ENCODE assay signal across 18 mouse cellular contexts in genomic region chr12:24712396-24712795, GRCm38 (mm10). TPM values are rescaled to one million over a fixed set of nuclear protein-coding genes. Genes with fewer than 3 reads are reported as not detected.
A peak's percentile ranks its signal among the peaks of the same experiment; 100 is the strongest.
DNase-seq lines count a peak whose midpoint lies in the region; ATAC-seq and TF ChIP-seq lines count a peak whose summit lies in the region.
"Had no signal": no experiment of that assay in that cellular context is flagged by ENCODE, and none has a peak within 500 bp of the region (broad histone marks: within the 10 kb centered on the region; RNA-seq: fewer than 3 reads in every experiment).

No protein-coding gene starts in this region.

- peaks cover 10% of the 10 kb centered on the region; the same call in 1 of the 2 replicates for H3K36me3 ChIP-seq in forebrain, embryonic 11.5 days (ENCODE audit: control insufficient read depth, insufficient read depth, low read length)
- peaks cover 2% of the 10 kb centered on the region; the same call in 1 of the 2 replicates for H3K36me3 ChIP-seq in forebrain, embryonic 16.5 days (ENCODE audit: control insufficient read depth, insufficient read depth)
- H3K36me3 ChIP-seq in lung, embryonic 15.5 days: peaks cover 30% of the 10 kb centered on the region
- peaks cover 63% of the 10 kb centered on the region for H3K36me3 ChIP-seq in liver, embryonic 14.5 days (replicated peaks; ENCODE audit: control insufficient read depth, insufficient read depth, low read depth)

- H3K4me1 ChIP-seq in forebrain, embryonic 11.5 days (replicated peaks; ENCODE audit: control insufficient read depth, insufficient read depth, low read length): peaks cover 13% of the 10 kb centered on the region
- peaks cover 20% of the 10 kb centered on the region for H3K4me1 ChIP-seq in forebrain, embryonic 16.5 days (replicated peaks; ENCODE audit: control insufficient read depth, insufficient read depth, low read length)
- H3K4me1 ChIP-seq in lung, embryonic 15.5 days: peaks cover 34% of the 10 kb centered on the region
- H3K4me1 ChIP-seq in liver, embryonic 14.5 days (replicated peaks; ENCODE audit: control insufficient read depth in 2 of 2, insufficient read depth in 2 of 2, low read length in 1 of 2): peaks cover 35 to 47% of the 10 kb centered on the region in 2 experiments

- no peaks in the 10 kb centered on the region for H3K9me3 ChIP-seq in forebrain, embryonic 11.5 days (ENCODE audit: control insufficient read depth, low read length)
- no peaks in the 10 kb centered on the region for H3K9me3 ChIP-seq in forebrain, embryonic 16.5 days (ENCODE audit: control insufficient read depth, low read length)
- no peaks in the 10 kb centered on the region for H3K9me3 ChIP-seq in lung, embryonic 15.5 days
- H3K9me3 ChIP-seq in liver, embryonic 14.5 days (ENCODE audit: control insufficient read depth, low read length): no peaks in the 10 kb centered on the region
- H3K9me3 ChIP-seq: limb, embryonic 15.5 days had no signal

- H3K27ac ChIP-seq in forebrain, embryonic 11.5 days (ENCODE audit: low read depth, low read length): no peak overlapping the region
- H3K27ac ChIP-seq in forebrain, embryonic 16.5 days (ENCODE audit: low read length): no peak overlapping the region
- no peak overlapping the region for H3K27ac ChIP-seq in lung, embryonic 15.5 days
- peak overlapping the region; percentile 31 for H3K27ac ChIP-seq in liver, embryonic 14.5 days
- H3K27ac ChIP-seq: hindbrain, postnatal 0 days; kidney, postnatal 0 days; layer of hippocampus, adult 2 months; left cerebral cortex, adult 2 months; limb, embryonic 15.5 days; macrophage had no signal

- no peak for DNase-seq in forebrain, embryonic 11.5 days (ENCODE audit: low spot score)
- DNase-seq in lung, postnatal 14 days: no peak
- DNase-seq in R1 (ENCODE audit: low read depth, low spot score): peak; percentile 52
- DNase-seq in liver, embryonic 14.5 days (ENCODE audit: low read depth in 3 of 3, low spot score in 3 of 3): no peak
- no peak for DNase-seq in urinary bladder, postnatal 36 days (ENCODE audit: low spot score in 2 of 2)
- DNase-seq in embryo, embryonic 10.5 days (ENCODE audit: low spot score): no peak
- DNase-seq: adrenal gland, postnatal 36 days; cerebellum, adult 9-11 months; embryo, embryonic 11 days; right cerebral cortex, postnatal 14 days had no signal

- ATAC-seq in forebrain, embryonic 11.5 days (replicated peaks; ENCODE audit: low FRiP score): no peak
- ATAC-seq in forebrain, embryonic 16.5 days: no peak
- no peak for ATAC-seq in lung, embryonic 15.5 days (ENCODE audit: borderline replicate concordance, extremely low read depth, low FRiP score, low TSS enrichment)
- ATAC-seq in liver, embryonic 14.5 days (ENCODE audit: insufficient read depth): no peak
- ATAC-seq: hindbrain, postnatal 0 days had no signal

- TF ChIP-seq CTCF in liver, embryonic 14.5 days (IDR thresholded peaks at IDR 0.05; ENCODE audit: low read depth): no peak

- H3K9ac ChIP-seq in forebrain, embryonic 11.5 days (ENCODE audit: low read length): no peak overlapping the region
- H3K9ac ChIP-seq in forebrain, embryonic 16.5 days (replicated peaks; ENCODE audit: low read depth, low read length): no peak overlapping the region
- H3K9ac ChIP-seq in lung, embryonic 15.5 days: no peak overlapping the region
- H3K9ac ChIP-seq in liver, embryonic 14.5 days (replicated peaks): peak overlapping the region; percentile 36
- H3K9ac ChIP-seq: limb, embryonic 15.5 days had no signal

- H3K4me2 ChIP-seq in forebrain, embryonic 11.5 days (ENCODE audit: low read depth, low read length, severe bottlenecking): peak overlapping the region; percentile 25; the same call in 1 of the 2 replicates
- H3K4me2 ChIP-seq in forebrain, embryonic 16.5 days (ENCODE audit: low read length): no peak overlapping the region
- peak overlapping the region; percentile 17; the same call in 1 of the 2 replicates for H3K4me2 ChIP-seq in lung, embryonic 15.5 days
- H3K4me2 ChIP-seq in liver, embryonic 14.5 days (ENCODE audit: low read depth): peak overlapping the region; percentile 98
- H3K4me2 ChIP-seq: limb, embryonic 15.5 days had no signal

- no peaks in the 10 kb centered on the region for H3K27me3 ChIP-seq in forebrain, embryonic 11.5 days (ENCODE audit: control insufficient read depth, insufficient read depth, low read length)
- no peaks in the 10 kb centered on the region for H3K27me3 ChIP-seq in forebrain, embryonic 16.5 days (replicated peaks; ENCODE audit: control insufficient read depth, insufficient read depth, low read length)
- no peaks in the 10 kb centered on the region for H3K27me3 ChIP-seq in lung, embryonic 15.5 days
- H3K27me3 ChIP-seq in liver, embryonic 14.5 days (ENCODE audit: control insufficient read depth, insufficient read depth, low read length): no peaks in the 10 kb centered on the region
- H3K27me3 ChIP-seq: limb, embryonic 15.5 days had no signal

- no peak for TF ChIP-seq EP300 in liver, embryonic 14.5 days (IDR thresholded peaks at IDR 0.05; ENCODE audit: low read depth)

- WGBS in forebrain, embryonic 11.5 days: 89% methylated on average over 8 of the region's 8 CpGs
- 88% methylated on average over 8 of the region's 8 CpGs for WGBS in forebrain, embryonic 16.5 days
- WGBS in lung, embryonic 15.5 days: 53% methylated on average over 8 of the region's 8 CpGs
- WGBS in liver, embryonic 14.5 days (ENCODE audit: insufficient replicate concordance): 74% methylated on average over 8 of the region's 8 CpGs

- no peak overlapping the region for H3K4me3 ChIP-seq in forebrain, embryonic 11.5 days (ENCODE audit: low read depth, low read length)
- no peak overlapping the region for H3K4me3 ChIP-seq in forebrain, embryonic 16.5 days (replicated peaks; ENCODE audit: low read length)
- H3K4me3 ChIP-seq in lung, embryonic 15.5 days: no peak overlapping the region
- peak overlapping the region; percentile 15 to 80 for H3K4me3 ChIP-seq in liver, embryonic 14.5 days (ENCODE audit: insufficient read depth in 1 of 2, low read depth in 2 of 2, low read length in 2 of 2)
- H3K4me3 ChIP-seq: layer of hippocampus, adult 2 months; left cerebral cortex, adult 2 months; limb, embryonic 15.5 days had no signal

RNA-seq across cellular contexts. Expression of gene Rrm2, which starts 4.4 kb away (rescaled TPM):
- 635 and 669 TPM in 2 replicates for polyA plus RNA-seq in forebrain, embryonic 11.5 days (2014; fragmentation: Nextera tagmentation; extraction: Ambion mirVana)
- polyA plus RNA-seq in forebrain, embryonic 16.5 days (2015; fragmentation: Nextera tagmentation; extraction: Ambion mirVana): 138 and 169 TPM in 2 replicates
- polyA plus RNA-seq in lung, embryonic 15.5 days (2015; fragmentation: Nextera tagmentation; extraction: Ambion mirVana): 222 and 224 TPM in 2 replicates
- polyA plus RNA-seq in liver, embryonic 14.5 days (2012; rRNA removed): 87.7 and 139 TPM in 2 replicates
- 388 and 401 TPM in 2 replicates for polyA plus RNA-seq in liver, embryonic 14.5 days (2014; fragmentation: Nextera tagmentation; extraction: Ambion mirVana)

RNA-seq across cellular contexts. Expression of gene Cys1, which starts 30.8 kb away (rescaled TPM):
- 0.76 and 0.85 TPM in 2 replicates for polyA plus RNA-seq in forebrain, embryonic 11.5 days (2014; fragmentation: Nextera tagmentation; extraction: Ambion mirVana)
- 2.1 TPM in 2 replicates for polyA plus RNA-seq in forebrain, embryonic 16.5 days (2015; fragmentation: Nextera tagmentation; extraction: Ambion mirVana)
- polyA plus RNA-seq in lung, embryonic 15.5 days (2015; fragmentation: Nextera tagmentation; extraction: Ambion mirVana): 2.1 and 2.2 TPM in 2 replicates
- 0.74 and 1.2 TPM in 2 replicates for polyA plus RNA-seq in liver, embryonic 14.5 days (2012; rRNA removed)
- polyA plus RNA-seq in liver, embryonic 14.5 days (2014; fragmentation: Nextera tagmentation; extraction: Ambion mirVana): 0.28 and 0.40 TPM in 2 replicates
- polyA plus RNA-seq: macrophage had no signal

Comparison
In these comparisons a context has a peak if more than half of its experiments do, and no peak if none do; other contexts are left out.
1. H3K4me3 ChIP-seq: peak in liver, embryonic 14.5 days (2 of 2); none in forebrain, embryonic 11.5 days (single experiment), forebrain, embryonic 16.5 days (single experiment) and lung, embryonic 15.5 days (single experiment).